Mouse (Mus musculus) induced T-regulatory cell, adult 2 months (primary cell): Measurements from ENCODE around the gene Psme2.

Experiments
- DNase-seq: peaks from one replicate; pipeline ENCODE4 v3.0.0-alpha.2; 2012; ENCODE audit warnings: low read depth

The Psme2 gene

GRCm38 (mm10) chr14:55590748-55591330, at the start of gene Psme2:
Psme2 (minus strand) TSS chr14:55591113.
- peak; percentile 97 for DNase-seq

DNA sequence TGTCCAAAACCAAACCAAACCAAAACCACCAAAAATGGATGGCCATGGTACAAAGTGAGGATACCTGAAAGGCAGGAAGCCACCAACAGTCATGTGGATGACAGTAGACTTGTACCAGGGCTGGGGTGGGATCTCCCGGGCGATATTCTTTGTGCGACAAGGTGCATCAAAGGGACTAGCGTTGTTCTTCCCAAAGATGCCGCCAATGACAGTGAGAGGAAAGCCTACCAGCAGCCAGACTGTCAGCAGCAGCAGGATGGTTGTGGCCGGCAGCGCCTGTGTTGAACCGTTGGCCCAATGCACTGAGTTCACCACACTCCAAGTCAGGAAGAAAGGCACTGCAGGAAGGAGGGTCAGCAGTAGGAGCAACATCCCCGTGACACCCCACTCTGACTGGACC, 46.9 kb upstream of the Psme2 start, which contains the start of gene Gm49378:
Gene Gm49378 (minus strand): TSS at position 101 of the 400 bp plus-strand sequence.
- DNase-seq: no peak

DNA sequence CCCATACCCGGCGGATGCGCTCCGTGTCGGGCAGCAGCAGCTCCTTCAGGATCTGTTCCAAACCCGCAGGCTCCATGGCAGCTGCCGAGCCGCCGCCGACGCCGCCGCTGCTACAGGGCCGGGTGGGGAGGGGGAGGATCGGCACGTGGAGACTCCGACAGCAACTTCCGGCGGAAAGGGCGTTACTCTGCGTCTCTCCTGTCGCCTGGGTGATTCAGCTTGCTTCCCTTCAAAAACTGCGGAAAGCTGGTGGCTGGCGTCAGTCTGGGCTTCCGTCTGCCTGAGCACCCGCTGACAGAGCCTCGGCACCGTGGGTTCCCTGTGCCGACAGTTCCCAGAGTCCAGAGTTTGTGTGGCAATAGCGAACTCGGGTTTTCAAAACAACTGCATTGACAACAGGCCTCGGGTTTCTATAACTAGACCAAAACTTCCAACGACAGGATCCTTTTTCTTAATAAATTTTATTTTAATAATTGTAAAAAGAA, 44.7 kb upstream of the Psme2 start, which contains the start of gene Ipo4:
Gene Ipo4 (minus strand): TSS at position 435 of the 485 bp plus-strand sequence.
- peak; percentile 95 for DNase-seq

- no peak for DNase-seq
Observed at GRCm38 (mm10) chr14:55634874-55635522, 44.1 kb upstream of the Psme2 start.

GRCm38 (mm10) chr14:55629312-55629711, 38.4 kb upstream of the Psme2 start:
- peak; percentile 83 for DNase-seq

GRCm38 (mm10) chr14:55628077-55628827, 37.3 kb upstream of the Psme2 start:
- no peak for DNase-seq

DNA sequence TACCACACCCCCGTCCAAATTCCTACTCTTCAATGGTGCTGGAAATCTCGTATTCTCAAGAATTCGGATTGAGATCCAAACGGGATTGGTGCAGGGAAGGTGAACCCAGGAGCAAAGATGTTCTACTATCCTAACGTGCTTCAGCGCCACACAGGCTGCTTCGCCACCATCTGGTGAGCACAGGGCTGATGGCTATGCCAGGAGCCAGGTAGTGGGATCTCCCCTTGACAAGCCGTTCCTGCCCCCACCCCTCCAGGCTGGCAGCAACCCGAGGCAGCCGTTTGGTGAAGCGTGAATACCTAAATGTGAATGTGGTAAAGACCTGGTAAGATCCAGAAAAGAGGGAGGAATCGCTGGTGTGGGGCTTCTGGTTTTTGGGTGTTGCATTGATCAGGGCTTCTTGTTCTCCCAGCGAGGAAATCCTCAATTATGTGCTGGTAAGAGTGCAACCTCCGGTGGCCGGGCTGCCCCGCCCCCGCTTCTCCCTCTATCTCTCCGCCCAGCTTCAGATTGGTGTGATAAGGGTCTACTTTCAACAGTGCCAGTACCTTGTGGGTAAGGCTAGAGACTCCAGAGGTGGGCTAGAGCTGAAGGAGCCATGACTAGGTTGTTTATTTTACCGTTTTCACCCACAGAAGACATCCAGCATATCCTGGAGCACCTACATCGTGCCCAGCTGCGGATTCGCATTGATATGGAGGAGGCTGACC, 27.7 kb upstream of the Psme2 start:
- DNase-seq: peak; percentile 47

DNA sequence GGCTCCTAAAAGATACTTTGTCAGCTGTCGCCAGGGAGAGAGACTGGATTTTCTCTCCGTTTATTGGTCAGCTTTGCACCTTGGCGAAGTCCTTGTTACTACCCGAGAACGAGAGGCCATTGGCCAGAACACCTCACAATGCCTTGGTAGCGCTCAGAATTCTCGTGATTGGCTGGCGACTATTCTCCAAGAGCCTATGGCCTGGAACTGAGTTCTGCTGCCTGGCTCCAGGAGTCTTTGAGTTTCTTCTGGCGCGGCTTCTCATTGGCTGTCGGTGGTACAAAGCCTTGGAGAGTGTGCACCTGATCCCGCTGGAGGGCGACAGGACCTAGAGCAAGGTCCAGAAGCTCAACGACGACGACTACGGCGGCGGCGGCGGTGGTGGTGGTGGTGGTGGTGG, 26.9 kb upstream of the Psme2 start, which contains the start of gene Rec8:
Gene Rec8 (plus strand): TSS at position 216 of the 400 bp plus-strand sequence.
- peak; percentile 65 for DNase-seq

DNA sequence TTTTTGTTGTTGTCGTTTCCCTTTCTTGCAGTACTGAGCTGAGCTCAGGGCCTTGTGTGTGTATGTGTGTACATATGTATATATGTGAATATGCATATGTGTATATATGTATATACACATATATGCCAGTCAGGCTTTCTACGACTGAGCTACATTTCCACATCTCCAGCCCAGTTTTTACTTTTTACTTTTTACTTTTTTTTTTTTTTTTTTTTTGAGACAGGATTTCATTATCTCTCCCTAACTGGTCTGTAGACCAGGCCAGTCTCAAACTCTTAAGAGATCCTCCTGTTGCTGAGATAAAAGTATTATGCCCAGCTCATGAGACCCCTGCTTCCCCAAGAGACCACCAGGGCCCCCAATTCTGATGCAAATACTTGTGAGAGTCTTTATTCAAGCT, 25.9 kb upstream of the Psme2 start:
- no peak for DNase-seq

DNA sequence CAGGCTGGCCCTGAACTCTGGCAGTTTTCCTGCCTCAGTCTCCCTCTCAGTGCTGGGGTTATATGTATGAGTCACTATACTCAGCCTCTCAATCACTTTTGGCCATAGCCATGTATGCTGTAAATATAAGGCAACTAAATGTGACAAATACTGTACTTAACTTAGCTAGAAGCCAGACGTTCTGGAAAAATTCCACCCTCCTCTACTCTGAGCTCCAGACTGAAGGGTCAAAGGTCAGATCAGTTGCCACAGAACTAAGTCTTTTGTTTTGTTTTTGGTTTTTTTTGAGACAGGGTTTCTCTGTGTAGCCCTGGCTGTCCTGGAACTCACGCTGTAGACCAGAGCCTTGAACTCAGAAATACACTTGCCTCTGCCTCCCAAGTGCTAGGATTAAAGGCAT, 25.0 kb upstream of the Psme2 start:
- DNase-seq: no peak

DNA sequence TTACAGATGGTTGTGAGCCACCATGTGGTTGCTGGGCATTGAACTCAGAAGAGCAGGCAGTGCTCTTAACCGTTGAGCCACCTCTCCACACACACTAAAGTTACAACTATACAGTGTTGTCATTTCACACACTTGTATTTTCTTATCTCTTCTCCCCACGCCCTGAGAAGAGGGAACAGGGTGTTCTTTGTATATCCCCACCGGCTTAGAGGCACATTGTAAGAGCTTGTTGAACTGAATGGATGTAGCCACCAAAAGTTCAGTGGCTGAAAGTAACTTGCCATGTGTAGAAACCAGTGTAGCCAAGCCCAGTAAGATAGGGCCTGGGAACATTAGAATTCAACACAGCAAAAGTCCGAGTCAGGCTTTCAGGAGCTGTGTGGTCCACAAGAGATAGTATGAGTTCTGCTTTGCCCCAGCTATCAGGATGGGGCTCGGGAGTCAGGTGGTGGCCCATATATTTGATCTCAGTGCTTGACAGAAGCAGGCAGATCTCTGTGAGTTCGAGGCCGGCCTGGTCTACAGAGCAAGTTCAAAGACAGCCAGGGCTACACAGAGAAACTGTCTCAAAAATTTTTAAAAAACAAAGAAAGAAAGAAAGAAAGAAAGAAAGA, 23.8 kb upstream of the Psme2 start:
- no peak for DNase-seq

- DNase-seq: no peak
Observed at GRCm38 (mm10) chr14:55613346-55613745, 22.4 kb upstream of the Psme2 start.

- DNase-seq: no peak
Observed at GRCm38 (mm10) chr14:55608339-55608738, 17.4 kb upstream of the Psme2 start.

GRCm38 (mm10) chr14:55605743-55606459, 15.0 kb upstream of the Psme2 start:
- DNase-seq: no peak

GRCm38 (mm10) chr14:55604823-55605222, 13.9 kb upstream of the Psme2 start:
- DNase-seq: peak; percentile 62

GRCm38 (mm10) chr14:55603633-55604576, 13.0 kb upstream of the Psme2 start:
- peak; percentile 99 for DNase-seq

DNA sequence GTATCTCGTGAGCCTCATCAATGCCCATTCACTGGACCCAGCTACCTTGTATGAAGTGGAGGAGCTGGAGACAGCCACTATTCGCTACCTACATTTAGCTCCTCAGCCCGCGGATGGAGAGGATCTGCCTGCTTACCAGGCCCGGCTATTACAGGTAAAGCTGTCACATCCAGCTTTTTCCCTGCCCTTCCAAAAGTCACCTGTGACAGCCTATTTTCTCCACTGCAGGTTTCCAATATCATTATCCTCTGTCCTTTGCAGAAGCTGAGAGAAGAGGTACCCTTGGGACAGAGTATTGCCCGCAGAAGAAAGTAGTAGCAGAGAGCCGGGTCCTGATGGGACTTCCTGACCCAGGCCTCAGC, 12.3 kb upstream of the Psme2 start, which contains the start of gene Irf9:
Gene Irf9 (plus strand): TSS at position 301 of the 362 bp plus-strand sequence.
- DNase-seq: no peak

DNA sequence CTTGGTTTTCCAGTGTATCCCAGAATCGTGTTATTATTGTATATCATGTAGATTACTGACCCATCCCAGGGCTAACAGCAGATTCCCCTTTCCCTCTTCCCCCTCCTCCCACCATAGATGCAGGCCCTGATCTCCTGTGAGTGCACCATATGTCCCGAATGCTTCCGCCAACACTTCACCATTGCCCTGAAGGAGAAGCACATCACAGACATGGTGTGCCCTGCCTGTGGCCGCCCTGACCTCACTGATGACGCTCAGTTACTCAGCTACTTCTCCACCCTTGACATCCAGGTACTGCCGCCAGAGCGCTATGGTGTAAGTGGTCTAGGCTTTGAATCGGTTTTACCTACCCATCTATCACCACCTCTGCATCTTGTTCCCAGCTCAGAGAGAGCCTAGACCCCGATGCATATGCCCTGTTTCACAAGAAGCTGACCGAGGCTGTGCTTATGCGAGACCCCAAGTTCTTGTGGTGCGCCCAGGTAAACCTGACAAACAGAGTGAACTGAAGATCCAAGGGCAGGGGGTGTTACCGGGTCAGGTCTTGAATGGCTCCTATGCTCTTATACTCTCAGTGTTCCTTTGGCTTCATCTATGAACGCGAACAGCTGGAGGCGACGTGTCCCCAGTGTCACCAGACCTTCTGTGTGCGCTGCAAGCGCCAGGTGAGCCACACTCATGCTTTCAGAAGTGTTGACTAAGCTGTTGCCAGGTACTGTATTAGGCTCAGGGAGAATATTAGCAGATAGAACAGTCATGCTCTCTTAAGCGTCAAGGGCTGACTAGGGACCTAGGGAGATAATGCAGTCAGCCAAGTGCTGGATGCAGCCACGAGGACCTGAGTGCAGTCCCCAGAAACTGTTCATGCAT, 7.8 kb upstream of the Psme2 start:
- DNase-seq: no peak
